Mouse (Mus musculus) E14TG2a.4 (cell line): ENCODE results near the gene Blvra.
"Not testable (repeated sequence)": the region's sequence is repeated elsewhere in the genome, so short reads cannot be mapped to it uniquely, and the experiment has no call there.

Experiments used
- H3K27me3 ChIP-seq: 2 replicates; pipeline ENCODE4 v1.6.1; 2014; ENCODE audit warnings: low read length, control low read depth; ENCODE audit not compliant: insufficient read depth
- H3K36me3 ChIP-seq: 2 replicates; pipeline ENCODE4 v1.6.1; 2014; ENCODE audit warnings: low read length, control low read depth; ENCODE audit not compliant: insufficient read depth
- H3K4me1 ChIP-seq: replicated peaks from 2 replicates; pipeline ENCODE4 v1.6.1; 2014; ENCODE audit warnings: low read depth, low read length, control low read depth
- H3K4me3 ChIP-seq: replicated peaks from 2 replicates; pipeline ENCODE4 v1.5.1; 2014; ENCODE audit warnings: mild to moderate bottlenecking, low read length
- H3K9me3 ChIP-seq: 2 replicates; pipeline ENCODE4 v1.6.1; 2014; ENCODE audit warnings: low read length, control low read depth
- CTCF ChIP-seq: conservative IDR thresholded peaks from 2 replicates; pipeline ENCODE4 v1.5.1; 2014; ENCODE audit warnings: low read length
- NANOG ChIP-seq: IDR thresholded peaks from 2 replicates; pipeline ENCODE4 v1.6.1; 2014; ENCODE audit warnings: borderline replicate concordance, low read length, mixed read lengths
- POU5F1 ChIP-seq: IDR thresholded peaks from 2 replicates; pipeline ENCODE4 v1.6.1; 2014; ENCODE audit warnings: low read length, borderline replicate concordance

Blvra gene

DNA sequence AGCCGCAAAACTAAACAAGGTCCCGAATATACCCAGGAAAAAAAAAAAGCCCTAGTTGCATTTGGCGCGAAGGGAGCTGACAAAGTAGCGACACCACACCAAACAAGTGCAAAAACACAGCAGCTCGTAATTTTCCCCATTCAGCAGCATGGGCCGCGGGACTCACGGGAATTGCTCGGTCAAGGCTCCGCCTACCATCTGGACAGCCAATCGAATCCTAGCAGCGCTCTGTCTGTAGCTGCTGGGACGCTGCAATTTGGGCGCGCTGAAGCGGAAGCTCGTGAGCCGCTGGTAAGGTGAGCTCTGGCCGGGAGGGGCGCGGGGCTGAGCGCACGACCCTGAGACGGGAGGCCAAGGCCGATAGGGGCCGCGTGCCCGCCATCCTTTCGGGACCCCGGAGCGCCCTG is at the start of gene Blvra:
Blvra (plus strand) TSS at position 231 of the 407 bp plus-strand sequence.
- Histone ChIP-seq H3K4me1 (peaks cover 13% of the 10 kb centered on the region), H3K36me3 (peaks cover 11% of the 10 kb centered on the region), H3K9me3 (no peaks in the 10 kb centered on the region), H3K4me3 (peak within 1 kb of the TSS; percentile 80), H3K27me3 (peaks cover 3% of the 10 kb centered on the region; the same call in 1 of the 2 replicates)
- TF ChIP-seq CTCF (no peak), NANOG (no peak), POU5F1 (no peak)

DNA sequence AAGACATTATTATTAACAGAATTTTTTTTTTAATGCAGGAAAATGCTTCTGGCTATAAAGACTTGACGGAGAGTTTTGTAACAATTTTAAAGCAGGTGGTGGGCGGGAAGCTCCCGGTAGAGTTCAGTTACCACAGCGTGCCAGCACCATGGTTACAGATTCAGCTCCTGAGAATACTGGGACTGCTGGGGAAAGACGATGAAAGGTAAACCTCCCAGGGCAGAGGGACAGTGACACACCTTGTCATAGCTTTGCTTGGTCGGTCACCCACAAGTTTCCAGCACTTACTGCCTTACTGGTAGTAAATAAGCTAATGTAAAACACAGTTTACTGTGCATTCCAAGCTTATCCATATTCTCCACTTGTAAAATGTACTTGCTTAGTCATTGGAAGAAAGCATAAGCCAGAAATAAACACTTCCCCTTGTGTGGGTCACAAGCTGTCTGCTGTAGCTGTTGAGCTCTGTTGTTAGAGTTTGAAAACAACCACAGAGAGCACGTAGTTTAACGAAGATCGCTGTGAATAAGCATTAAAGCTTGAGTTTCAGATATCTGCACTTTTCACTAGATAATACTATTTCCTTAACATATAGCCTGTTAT is 35.4 kb upstream of the Blvra start:
- no peak overlapping the region for H3K4me3 ChIP-seq
- no peaks in the 10 kb centered on the region for H3K4me1 ChIP-seq
- no peaks in the 10 kb centered on the region for H3K9me3 ChIP-seq
- TF ChIP-seq CTCF (no peak), POU5F1 (no peak)
- H3K27me3 ChIP-seq, result no peaks in the 10 kb centered on the region
- peaks cover 41% of the 10 kb centered on the region for H3K36me3 ChIP-seq

DNA sequence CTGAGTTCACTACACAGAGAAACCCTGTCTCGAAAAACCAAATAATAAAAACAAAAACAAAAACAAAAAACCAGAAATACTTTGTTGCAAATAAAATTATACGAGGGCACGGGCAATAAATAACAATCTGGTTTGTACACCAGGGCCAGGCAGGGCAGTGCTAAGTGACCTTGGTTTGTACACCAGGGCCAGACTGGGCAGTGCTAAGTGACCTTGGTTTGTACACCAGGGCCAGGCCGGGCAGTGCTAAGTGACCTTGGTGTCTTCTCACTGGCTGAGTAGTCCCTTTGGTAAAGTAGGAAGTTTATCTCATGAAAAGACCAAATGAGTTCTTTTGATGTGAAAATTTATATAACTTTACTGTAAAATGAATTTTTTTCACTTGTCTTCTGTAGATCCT is 33.2 kb upstream of the Blvra start:
- H3K36me3 ChIP-seq, result peaks cover 33% of the 10 kb centered on the region
- H3K4me3 ChIP-seq, result no peak overlapping the region
- H3K9me3 ChIP-seq, result no peaks in the 10 kb centered on the region
- TF ChIP-seq CTCF (no peak), NANOG (no peak), POU5F1 (no peak)
- no peaks in the 10 kb centered on the region for H3K4me1 ChIP-seq
- H3K27me3 ChIP-seq, result no peaks in the 10 kb centered on the region

DNA sequence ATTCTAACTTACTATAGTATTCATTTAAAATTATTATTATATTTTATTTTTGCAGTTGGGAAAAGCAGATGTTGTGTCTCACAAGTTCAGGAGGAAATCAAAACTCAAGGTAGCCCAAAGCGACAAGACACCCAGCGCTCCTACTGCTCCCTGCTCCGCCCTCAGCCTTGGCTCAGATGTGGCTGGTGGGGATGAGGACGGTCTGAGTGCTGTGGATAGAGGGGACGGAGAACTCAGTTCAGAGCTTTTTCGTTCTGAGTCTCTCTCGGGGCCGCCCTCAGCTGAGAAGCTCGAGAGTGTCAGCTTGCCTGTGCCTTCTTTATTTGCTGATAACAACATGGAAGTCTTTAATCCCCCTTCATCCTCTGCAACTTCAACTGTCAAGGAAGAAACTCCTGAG is 9.0 kb upstream of the Blvra start:
- no peaks in the 10 kb centered on the region for H3K4me1 ChIP-seq
- H3K9me3 ChIP-seq, result no peaks in the 10 kb centered on the region
- H3K36me3 ChIP-seq, result peaks cover 41% of the 10 kb centered on the region
- no peaks in the 10 kb centered on the region for H3K27me3 ChIP-seq
- TF ChIP-seq NANOG, result no peak
- TF ChIP-seq CTCF, result no peak
- TF ChIP-seq POU5F1, result no peak
- no peak overlapping the region for H3K4me3 ChIP-seq

DNA sequence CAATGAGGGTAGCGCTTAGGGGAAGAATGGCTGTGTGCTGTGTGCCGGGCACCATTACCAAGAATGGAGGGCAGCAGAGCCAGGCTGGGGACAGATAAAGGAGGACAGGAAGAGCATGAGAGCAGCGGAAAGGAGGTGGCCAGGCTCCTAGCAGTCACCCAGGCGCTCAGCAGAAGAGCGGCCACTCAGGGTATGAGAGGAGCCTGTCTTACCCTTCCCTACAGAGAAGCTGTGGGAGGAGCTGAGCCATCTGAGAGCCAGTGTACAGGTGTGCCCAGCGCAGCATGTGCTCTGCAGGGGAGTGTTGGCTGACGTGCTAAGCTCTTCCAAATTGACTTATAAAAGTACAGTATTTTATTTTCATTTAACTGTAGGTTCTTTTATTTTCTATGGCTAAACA is 1.7 kb upstream of the Blvra start:
- TF ChIP-seq CTCF (no peak), POU5F1 (no peak), NANOG (no peak)
- peaks cover 11% of the 10 kb centered on the region for H3K36me3 ChIP-seq

DNA sequence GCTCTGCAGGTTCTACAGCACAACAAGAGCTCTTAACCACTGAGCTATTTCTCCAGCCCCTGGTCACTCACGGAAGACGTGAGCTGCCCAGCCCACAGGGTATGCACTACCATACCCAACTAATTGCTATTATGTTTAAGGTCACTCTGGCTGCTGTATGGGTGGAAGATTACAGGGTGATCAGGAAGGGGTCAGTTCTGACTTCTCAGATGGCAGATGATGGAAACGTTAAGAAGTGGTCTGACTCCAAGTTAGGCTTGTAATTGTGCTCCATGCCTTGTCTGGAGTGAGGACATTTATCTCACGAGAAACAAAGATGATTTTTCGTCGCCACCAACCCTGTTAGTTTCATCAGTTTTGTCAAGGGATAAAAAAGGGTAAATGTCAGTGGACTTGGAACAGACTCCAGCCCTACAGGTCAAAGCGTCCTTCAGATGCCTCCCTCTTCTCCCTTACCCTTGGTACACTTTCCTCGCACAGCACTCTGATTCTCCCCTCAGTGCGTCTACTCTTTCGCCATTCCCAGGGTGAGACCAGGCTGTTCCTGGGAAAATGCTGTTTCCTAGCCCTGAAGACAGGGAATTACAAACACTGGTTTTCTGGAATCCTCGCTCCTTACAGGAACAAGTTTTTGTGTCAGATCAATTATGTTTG is 557 bp upstream of the Blvra start:
- peaks cover 3% of the 10 kb centered on the region; the same call in 1 of the 2 replicates for H3K27me3 ChIP-seq
- TF ChIP-seq POU5F1 (no peak), CTCF (no peak), NANOG (no peak)
- H3K36me3 ChIP-seq, result peaks cover 11% of the 10 kb centered on the region
- peak overlapping the region; percentile 80 for H3K4me3 ChIP-seq
- H3K4me1 ChIP-seq, result peaks cover 13% of the 10 kb centered on the region
- H3K9me3 ChIP-seq, result no peaks in the 10 kb centered on the region

More for the DNA sequence above, 1.7 kb upstream of the Blvra start:
- Histone ChIP-seq H3K4me1 (peaks cover 13% of the 10 kb centered on the region), H3K4me3 (no peak overlapping the region), H3K27me3 (peaks cover 3% of the 10 kb centered on the region; the same call in 1 of the 2 replicates), H3K9me3 (no peaks in the 10 kb centered on the region)

DNA sequence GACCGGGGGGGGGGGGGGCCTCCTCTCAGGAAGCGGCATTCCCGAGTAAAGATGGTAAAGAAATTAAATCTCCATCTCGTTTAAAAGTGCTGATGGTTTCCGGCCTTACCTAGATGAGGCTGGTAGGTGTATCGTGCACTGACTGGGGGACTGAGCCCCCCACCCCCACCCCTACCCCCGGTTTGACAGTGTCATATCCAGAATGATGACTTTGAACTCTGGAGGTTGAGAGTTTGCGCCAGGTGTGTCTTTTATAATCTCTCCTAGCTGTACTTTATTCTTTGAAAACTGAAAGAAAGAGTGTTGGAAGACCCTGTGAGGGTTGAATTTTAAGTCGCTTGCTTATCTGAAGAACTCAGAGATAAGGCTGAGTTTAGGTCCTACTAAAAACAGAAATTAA is 414 bp downstream of the Blvra start:
- H3K36me3 ChIP-seq, result peaks cover 11% of the 10 kb centered on the region
- peak overlapping the region; percentile 80 for H3K4me3 ChIP-seq
- TF ChIP-seq CTCF (no peak), POU5F1 (no peak), NANOG (no peak)
- peaks cover 13% of the 10 kb centered on the region for H3K4me1 ChIP-seq
- H3K27me3 ChIP-seq, result peaks cover 3% of the 10 kb centered on the region; the same call in 1 of the 2 replicates
- H3K9me3 ChIP-seq, result no peaks in the 10 kb centered on the region

DNA sequence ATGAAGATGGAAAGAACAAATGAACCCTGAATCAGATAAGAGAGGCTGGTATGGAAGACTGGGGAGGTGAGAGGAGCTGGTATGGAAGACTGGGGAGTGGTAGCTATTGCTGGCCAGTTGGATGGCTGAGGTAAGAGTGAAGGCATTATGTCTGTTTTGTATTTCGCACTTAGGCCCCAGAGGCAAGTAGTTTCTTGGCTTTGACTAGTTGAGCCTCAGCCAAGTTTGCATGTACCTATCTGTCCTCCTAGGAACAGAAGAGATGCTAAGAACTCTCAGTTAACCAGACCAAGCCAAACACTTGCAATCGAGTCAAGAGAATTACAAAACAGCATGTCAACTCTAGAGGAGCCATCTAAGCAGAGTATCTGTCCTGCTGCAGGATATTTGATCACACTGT is 3.7 kb downstream of the Blvra start:
- Histone ChIP-seq H3K4me1 (peaks cover 23% of the 10 kb centered on the region), H3K4me3 (no peak overlapping the region), H3K36me3 (no peaks in the 10 kb centered on the region), H3K9me3 (no peaks in the 10 kb centered on the region), H3K27me3 (peaks cover 3% of the 10 kb centered on the region; the same call in 1 of the 2 replicates)
- TF ChIP-seq POU5F1 (no peak), CTCF (no peak), NANOG (no peak)

DNA sequence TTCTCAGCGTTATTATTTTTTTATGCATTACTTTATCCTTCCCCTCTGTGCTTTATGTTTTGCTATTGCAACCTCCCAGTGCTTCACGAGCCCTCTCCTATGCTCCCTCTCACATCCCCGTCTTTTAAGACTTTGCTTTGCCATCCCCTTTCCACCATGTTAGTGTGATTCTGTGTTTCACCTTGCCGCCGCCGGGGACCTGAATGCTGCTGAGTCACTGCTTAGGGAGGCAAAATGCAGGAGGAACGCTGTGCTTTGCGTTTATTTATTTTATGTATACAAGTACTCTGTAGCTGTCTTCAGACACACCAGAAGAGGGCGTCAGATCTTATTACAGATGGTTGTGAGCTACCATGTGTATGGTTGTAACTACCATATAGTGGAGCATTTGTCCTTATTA is 7.1 kb downstream of the Blvra start:
- no peaks in the 10 kb centered on the region for H3K9me3 ChIP-seq
- H3K27me3 ChIP-seq, result no peaks in the 10 kb centered on the region
- TF ChIP-seq CTCF (no peak), POU5F1 (no peak), NANOG (no peak)
- no peaks in the 10 kb centered on the region for H3K36me3 ChIP-seq
- H3K4me3 ChIP-seq, result peak overlapping the region; percentile 26
- H3K4me1 ChIP-seq, result peaks cover 21% of the 10 kb centered on the region

DNA sequence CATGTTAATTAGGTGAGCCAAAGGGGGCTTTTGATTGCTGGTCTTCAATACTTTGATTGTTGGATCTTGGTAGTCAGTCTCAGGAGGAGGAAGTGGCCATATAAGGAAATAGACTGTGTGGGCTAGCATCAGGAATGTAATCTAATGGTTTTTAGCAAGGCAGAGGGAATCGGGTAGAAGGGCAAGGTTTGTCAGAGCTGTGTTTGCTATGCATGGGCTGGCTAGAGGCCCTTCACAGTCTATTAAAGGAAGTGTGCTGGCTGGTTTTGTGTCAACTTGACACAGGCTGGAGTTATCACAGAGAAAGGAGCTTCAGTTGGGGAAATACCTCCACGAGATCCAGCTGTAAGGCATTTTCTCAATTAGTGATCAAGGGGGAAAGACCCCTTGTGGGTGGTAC is 8.6 kb downstream of the Blvra start:
- H3K4me3 ChIP-seq, H3K9me3 ChIP-seq, H3K36me3 ChIP-seq, H3K27me3 ChIP-seq: not testable (repeated sequence)
- peaks cover 21% of the 10 kb centered on the region for H3K4me1 ChIP-seq
